Mouse (Mus musculus): ENCODE measurements around the gene Myo18b.

GRCm38 (mm10) chr5:112786031-112786430, 110.1 kb downstream of the Myo18b start:
- TF ChIP-seq CTCF (IDR thresholded peaks at IDR 0.05; ENCODE audit: control insufficient read depth, insufficient read depth, insufficient read length) (no peak), USF1 (IDR thresholded peaks at IDR 0.05; ENCODE audit: low read depth) (no peak), MAX (IDR thresholded peaks at IDR 0.05) (no peak), MYOG (IDR thresholded peaks at IDR 0.05; ENCODE audit: control insufficient read depth, extremely low read depth, insufficient read length) (no peak), CEBPB (IDR thresholded peaks at IDR 0.05; ENCODE audit: low read depth) (no peak), MYOD1 (IDR thresholded peaks at IDR 0.05; ENCODE audit: control insufficient read depth, insufficient read length, low read depth) (no peak)
